Mouse (Mus musculus): ENCODE results near the gene Rbp1. TPM values are rescaled to one million over a fixed set of nuclear protein-coding genes. Genes with fewer than 3 reads are reported as not detected.

The Rbp1 gene
- polyA plus RNA-seq (2016; fragmentation: Nextera tagmentation; extraction: Ambion mirVana) = 28.6 and 29.7 TPM in 2 replicates

DNA sequence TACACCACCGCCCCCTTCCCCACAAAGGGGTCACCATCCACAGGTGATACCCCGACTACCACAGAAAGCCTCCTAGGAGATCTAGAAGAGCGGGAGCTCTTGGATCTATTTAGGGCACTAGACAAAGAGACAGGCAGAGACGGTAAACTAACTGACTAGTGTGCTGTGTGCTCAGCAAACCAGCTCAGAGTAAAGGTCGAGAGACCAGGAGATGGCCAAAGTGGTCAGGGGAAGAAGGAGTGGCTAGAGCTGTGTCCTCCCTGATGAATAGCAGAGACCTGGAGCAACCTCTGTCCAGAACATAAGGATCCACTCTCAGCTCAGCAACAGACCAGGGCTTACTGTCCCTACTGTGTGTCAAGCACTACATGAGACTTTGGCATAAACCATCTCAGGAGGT, at the start of gene Rbp1:
Gene Rbp1, plus strand, starts transcription at position 306 of the 400 bp plus-strand sequence.
- WGBS = 87% methylated on average over 5 of the region's 5 CpGs
- DNase-seq (ENCODE audit: low spot score) = no peak
- no peaks in the 10 kb centered on the region for H3K9me3 ChIP-seq (replicated peaks)
- H3K4me3 ChIP-seq = no peak within 1 kb of the TSS
- H3K4me1 ChIP-seq = peaks cover 41% of the 10 kb centered on the region
- no peak within 1 kb of the TSS for H3K27ac ChIP-seq
- H3K27me3 ChIP-seq (ENCODE audit: low read depth, poor library complexity, severe bottlenecking) = peaks cover 26% of the 10 kb centered on the region
- no peaks in the 10 kb centered on the region for H3K36me3 ChIP-seq

DNA sequence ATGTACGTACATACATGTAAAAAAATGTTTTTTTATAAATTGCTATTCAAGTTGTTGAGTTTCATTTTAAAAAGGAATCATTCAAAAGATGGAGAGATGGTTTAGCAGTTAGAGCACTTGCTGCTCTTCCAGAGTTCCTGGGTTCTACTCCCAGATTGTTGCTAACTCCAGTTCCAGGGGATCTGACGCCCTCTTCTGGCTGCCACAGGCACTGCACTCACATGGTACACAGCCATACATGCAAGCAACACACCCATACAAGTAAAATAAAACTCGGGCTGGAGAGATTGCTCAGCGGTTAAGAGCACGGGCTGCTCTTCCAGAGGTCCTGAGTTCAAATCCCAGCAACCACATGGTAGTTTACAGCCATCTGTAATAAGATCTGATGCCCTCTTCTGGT, 49.4 kb upstream of the Rbp1 start:
- DNase-seq (ENCODE audit: low spot score) = no peak
- 94% methylated on average over 5 of the region's 5 CpGs for WGBS
- Histone ChIP-seq H3K36me3 (no peaks in the 10 kb centered on the region), H3K27me3 (ENCODE audit: low read depth, poor library complexity, severe bottlenecking) (no peaks in the 10 kb centered on the region), H3K4me3 (no peak overlapping the region), H3K9me3 (replicated peaks) (no peaks in the 10 kb centered on the region), H3K4me1 (peaks cover 20% of the 10 kb centered on the region), H3K27ac (no peak overlapping the region)

DNA sequence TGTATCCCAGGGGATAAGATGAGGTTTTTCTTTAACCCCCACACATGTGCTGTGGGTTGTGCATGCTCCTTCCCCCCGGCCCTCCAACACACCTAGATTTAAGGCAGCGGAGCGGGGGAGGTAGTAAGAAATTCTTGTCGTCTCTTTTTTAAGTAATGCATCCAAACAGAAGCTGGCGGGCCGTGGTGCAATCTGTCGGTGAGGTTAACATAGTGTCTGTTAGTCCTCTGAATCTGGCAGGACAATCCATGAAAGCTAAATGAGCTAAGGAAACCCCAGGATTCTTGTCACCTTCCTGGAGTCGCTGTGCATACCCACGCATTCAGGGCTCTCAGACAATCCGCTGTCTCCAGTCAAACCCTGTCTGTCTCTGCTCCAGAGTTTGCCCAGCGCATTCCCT, 47.9 kb upstream of the Rbp1 start:
- H3K4me3 ChIP-seq = no peak overlapping the region
- H3K4me1 ChIP-seq = peaks cover 20% of the 10 kb centered on the region
- no peak for DNase-seq (ENCODE audit: low spot score)
- no peaks in the 10 kb centered on the region for H3K27me3 ChIP-seq (ENCODE audit: low read depth, poor library complexity, severe bottlenecking)
- no peaks in the 10 kb centered on the region for H3K36me3 ChIP-seq
- no peak overlapping the region for H3K27ac ChIP-seq
- WGBS = 74% methylated on average over 11 of the region's 11 CpGs
- no peaks in the 10 kb centered on the region for H3K9me3 ChIP-seq (replicated peaks)

DNA sequence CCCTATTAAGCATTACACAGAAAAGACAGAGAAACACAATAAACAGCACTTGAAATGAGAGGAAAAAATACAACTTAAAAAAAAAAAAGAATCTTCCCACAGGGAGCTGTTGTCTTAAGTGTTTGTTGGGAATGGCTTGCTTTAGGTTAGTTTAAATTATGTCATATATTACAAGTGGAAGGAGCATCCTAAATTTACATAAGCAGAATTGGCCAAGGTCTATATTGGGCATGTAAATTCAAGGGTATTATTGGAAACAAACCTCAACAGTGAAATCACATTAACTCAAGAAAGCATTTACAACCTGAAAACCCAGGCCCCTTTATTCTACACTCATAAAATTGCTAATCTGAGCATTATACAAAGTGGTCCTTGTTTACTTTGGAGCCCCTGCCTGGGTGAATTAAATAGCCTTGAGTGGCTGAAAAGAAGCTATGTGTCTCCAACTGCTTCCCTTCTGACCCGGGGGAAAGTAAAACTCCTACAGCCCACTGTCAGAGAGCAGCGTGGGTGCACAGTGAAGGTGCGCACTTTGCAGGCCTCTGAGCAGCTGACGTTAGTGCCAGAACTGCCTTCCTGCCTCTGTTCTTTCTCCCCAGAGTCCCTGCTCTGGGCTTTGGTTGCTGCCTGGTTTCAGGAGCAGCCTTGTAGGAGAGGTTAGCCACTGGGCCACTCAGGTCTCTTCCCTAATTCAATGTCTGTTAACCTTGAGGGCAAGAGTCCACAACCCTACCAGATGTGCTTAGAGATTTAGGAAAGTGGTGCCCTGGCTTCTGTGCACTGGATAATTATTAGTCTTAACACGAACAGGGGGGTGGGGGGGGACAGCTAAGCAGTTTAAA, 47.2 kb upstream of the Rbp1 start:
- Histone ChIP-seq H3K4me3 (no peak overlapping the region), H3K4me1 (peaks cover 20% of the 10 kb centered on the region), H3K9me3 (replicated peaks) (no peaks in the 10 kb centered on the region), H3K27ac (no peak overlapping the region), H3K36me3 (no peaks in the 10 kb centered on the region), H3K27me3 (ENCODE audit: low read depth, poor library complexity, severe bottlenecking) (no peaks in the 10 kb centered on the region)
- DNase-seq (ENCODE audit: low spot score) = no peak
- 41% methylated on average over 5 of the region's 5 CpGs for WGBS

DNA sequence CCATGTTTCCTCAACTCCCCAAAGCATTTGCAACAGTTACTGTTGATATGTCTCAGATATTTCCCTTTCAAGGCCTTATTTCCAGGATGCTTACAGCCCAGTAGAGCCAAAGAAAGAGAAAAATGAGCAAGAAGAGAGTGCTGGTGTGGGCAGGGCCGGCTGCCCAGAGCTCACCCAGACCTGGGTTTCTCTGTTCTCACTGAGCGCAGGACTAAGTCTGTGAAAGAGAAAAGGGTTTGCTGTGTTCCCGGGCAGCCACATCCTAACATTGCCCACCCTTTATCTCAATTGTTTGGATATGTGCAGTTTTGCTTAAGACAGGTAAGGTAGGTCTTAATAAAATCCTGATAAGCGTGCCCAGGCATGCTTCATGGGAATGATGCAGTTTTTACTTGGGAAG, 43.0 kb upstream of the Rbp1 start:
- Histone ChIP-seq H3K4me3 (no peak overlapping the region), H3K27me3 (ENCODE audit: low read depth, poor library complexity, severe bottlenecking) (no peaks in the 10 kb centered on the region), H3K9me3 (replicated peaks) (no peaks in the 10 kb centered on the region), H3K36me3 (no peaks in the 10 kb centered on the region), H3K27ac (no peak overlapping the region), H3K4me1 (peaks cover 18% of the 10 kb centered on the region)
- WGBS = 76% methylated on average over 4 of the region's 4 CpGs
- DNase-seq (ENCODE audit: low spot score) = no peak

DNA sequence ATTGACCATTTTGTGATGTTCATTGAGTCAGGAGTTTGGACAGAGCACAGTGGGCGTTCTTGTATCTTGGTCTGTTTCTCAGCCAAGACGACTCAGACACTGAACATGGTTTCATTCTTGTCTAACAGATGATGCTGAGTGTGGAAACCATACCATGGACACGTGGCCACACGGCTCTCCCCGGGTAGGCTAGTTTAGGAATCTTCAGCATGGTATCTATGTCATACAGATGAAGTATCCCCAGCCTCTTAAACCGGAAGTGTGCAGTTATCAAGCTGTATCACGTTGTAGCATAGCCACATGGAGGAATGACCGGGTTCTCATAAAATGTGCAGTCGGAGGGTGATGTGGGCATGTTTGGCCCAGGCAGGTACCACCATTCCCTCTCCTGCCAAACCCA, 42.2 kb upstream of the Rbp1 start:
- no peaks in the 10 kb centered on the region for H3K27me3 ChIP-seq (ENCODE audit: low read depth, poor library complexity, severe bottlenecking)
- no peaks in the 10 kb centered on the region for H3K9me3 ChIP-seq (replicated peaks)
- no peak for DNase-seq (ENCODE audit: low spot score)
- no peaks in the 10 kb centered on the region for H3K36me3 ChIP-seq
- H3K27ac ChIP-seq = no peak overlapping the region
- H3K4me1 ChIP-seq = peaks cover 9% of the 10 kb centered on the region
- no peak overlapping the region for H3K4me3 ChIP-seq
- 95% methylated on average over 9 of the region's 9 CpGs for WGBS

DNA sequence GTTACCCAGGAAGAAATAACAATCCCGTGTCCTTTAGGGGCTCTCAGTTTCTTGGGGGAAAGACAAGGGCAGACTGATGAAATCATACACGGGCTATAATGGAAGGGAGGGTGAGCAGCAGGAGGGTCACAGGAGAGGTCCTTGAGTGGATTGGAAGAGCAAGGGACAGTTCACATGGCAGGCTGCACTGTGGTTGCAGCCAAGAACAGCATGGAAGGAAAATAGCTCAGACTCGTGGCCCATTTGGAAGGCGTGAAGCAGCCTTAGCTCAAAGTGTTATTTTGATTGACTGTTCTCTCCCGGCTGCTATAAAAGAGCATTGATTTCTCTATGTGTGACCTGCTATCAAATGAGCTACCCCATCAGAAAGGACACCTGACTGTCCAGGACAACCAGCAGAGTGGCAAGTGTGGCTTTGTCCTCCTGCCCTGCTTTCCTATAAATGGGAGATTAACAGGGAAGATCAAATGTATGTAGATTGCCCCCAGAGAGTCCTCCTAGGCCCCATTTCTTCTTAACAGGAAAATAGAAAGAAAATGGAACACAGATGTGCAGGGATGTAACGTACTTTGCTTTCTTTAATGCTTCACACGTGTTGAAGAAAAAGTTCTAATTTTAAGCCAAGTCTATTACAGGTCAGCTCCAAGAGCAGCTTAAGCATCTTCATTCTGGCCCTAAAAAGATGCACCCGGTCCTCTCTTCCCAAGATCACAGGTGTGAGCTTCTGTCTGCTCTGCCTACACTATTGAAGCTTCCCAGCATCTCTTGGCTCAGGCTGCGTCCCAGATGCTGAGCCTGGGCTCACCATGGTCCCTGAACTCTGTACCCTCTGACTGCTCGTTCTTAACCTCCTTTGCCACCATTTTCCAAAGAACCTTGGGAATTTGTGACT, 34.8 kb upstream of the Rbp1 start:
- Histone ChIP-seq H3K4me3 (no peak overlapping the region), H3K4me1 (peaks cover 12% of the 10 kb centered on the region), H3K9me3 (replicated peaks) (no peaks in the 10 kb centered on the region), H3K27me3 (ENCODE audit: low read depth, poor library complexity, severe bottlenecking) (no peaks in the 10 kb centered on the region), H3K36me3 (no peaks in the 10 kb centered on the region), H3K27ac (no peak overlapping the region)
- no peak for DNase-seq (ENCODE audit: low spot score)
- 64% methylated on average over 10 of the region's 10 CpGs for WGBS

DNA sequence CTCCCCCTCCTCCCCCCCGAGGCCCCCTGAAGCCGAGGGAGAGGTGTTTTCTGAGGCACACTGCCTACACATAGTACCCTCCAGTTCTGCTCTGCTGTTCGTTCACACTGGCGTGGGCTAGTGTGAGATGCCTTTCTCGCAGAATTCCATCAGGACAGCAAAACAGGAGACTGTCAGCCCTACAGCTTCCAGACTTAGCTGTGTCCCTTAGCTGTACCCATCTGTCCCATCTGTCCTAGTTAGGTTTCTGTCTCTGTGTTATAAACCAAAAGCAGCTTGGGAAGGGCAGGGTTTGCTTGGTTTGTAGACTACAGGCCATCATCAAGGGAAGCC, 34.2 kb upstream of the Rbp1 start:
- 84% methylated on average over 5 of the region's 5 CpGs for WGBS
- H3K4me1 ChIP-seq = peaks cover 15% of the 10 kb centered on the region
- no peak overlapping the region for H3K27ac ChIP-seq
- DNase-seq (ENCODE audit: low spot score) = no peak
- H3K27me3 ChIP-seq (ENCODE audit: low read depth, poor library complexity, severe bottlenecking) = no peaks in the 10 kb centered on the region
- no peaks in the 10 kb centered on the region for H3K36me3 ChIP-seq
- H3K4me3 ChIP-seq = no peak overlapping the region
- no peaks in the 10 kb centered on the region for H3K9me3 ChIP-seq (replicated peaks)

DNA sequence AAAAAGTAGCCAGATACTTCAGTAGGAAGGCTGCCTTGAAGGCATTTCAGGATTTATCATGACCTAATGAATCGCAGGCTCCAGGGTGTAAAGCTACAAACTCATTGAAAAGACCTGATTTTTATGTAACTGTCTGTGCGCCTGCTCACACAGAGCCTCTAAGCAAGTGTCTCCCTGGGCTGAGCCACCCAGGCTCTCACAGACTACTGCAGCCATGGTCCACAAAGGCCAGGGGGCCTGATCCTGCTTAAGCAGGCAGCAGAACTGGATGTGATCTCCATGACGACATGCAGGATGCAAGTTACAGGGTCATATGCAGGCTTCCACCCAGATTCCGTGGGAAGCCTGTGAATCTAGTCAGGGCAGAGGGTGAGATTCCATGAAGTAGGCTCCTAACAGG, 29.3 kb upstream of the Rbp1 start:
- Histone ChIP-seq H3K9me3 (replicated peaks) (no peaks in the 10 kb centered on the region), H3K27me3 (ENCODE audit: low read depth, poor library complexity, severe bottlenecking) (no peaks in the 10 kb centered on the region), H3K27ac (no peak overlapping the region), H3K36me3 (no peaks in the 10 kb centered on the region), H3K4me1 (peaks cover 6% of the 10 kb centered on the region), H3K4me3 (no peak overlapping the region)
- WGBS = 76% methylated on average over 4 of the region's 4 CpGs
- DNase-seq (ENCODE audit: low spot score) = no peak

DNA sequence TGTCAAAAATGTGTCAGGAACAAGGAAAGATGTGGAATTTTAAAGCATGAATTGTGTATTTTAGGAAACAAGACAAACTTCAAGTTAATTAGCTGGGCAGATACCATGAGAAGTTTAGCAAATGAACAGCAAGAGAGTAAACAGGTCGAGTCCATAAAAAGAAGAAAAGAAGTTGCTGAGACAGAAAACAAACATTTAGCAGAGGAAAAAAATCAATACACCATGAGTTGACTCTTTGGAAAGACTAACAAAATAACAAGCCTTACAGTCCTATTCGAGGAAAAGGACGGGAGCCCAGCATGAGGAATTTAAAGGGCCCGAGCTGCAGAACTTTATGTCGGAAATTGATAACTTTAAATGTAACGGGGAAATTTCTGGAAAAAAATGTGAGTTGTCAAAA, 25.6 kb upstream of the Rbp1 start:
- H3K4me1 ChIP-seq = peaks cover 4% of the 10 kb centered on the region
- H3K4me3 ChIP-seq = no peak overlapping the region
- H3K27ac ChIP-seq = no peak overlapping the region
- no peaks in the 10 kb centered on the region for H3K27me3 ChIP-seq (ENCODE audit: low read depth, poor library complexity, severe bottlenecking)
- no peaks in the 10 kb centered on the region for H3K9me3 ChIP-seq (replicated peaks)
- DNase-seq (ENCODE audit: low spot score) = no peak
- WGBS = 88% methylated on average over 6 of the region's 6 CpGs
- H3K36me3 ChIP-seq = no peaks in the 10 kb centered on the region

DNA sequence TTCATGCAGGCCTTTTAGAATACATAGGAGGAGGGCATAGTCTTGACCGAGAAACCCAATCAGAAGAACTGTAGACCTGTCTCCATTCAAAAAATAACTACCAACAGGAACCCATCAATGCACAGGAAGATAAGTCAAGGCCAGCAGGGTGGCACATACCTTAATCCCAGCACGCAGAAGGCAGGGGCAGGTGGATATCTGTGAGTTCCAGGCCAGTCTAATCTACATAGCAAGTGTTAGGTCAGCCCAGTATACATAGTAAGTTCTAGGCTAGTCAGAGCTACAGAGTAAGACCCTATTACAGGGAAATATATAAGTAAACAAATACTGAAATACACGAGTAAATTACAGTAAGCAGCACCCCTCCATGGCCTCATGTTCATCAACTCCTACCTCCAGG, 24.9 kb upstream of the Rbp1 start:
- H3K27me3 ChIP-seq (ENCODE audit: low read depth, poor library complexity, severe bottlenecking) = no peaks in the 10 kb centered on the region
- no peak overlapping the region for H3K4me3 ChIP-seq
- H3K9me3 ChIP-seq (replicated peaks) = no peaks in the 10 kb centered on the region
- 89% methylated on average over 3 of the region's 3 CpGs for WGBS
- no peak overlapping the region for H3K27ac ChIP-seq
- no peak for DNase-seq (ENCODE audit: low spot score)
- H3K4me1 ChIP-seq = peaks cover 4% of the 10 kb centered on the region
- H3K36me3 ChIP-seq = no peaks in the 10 kb centered on the region

DNA sequence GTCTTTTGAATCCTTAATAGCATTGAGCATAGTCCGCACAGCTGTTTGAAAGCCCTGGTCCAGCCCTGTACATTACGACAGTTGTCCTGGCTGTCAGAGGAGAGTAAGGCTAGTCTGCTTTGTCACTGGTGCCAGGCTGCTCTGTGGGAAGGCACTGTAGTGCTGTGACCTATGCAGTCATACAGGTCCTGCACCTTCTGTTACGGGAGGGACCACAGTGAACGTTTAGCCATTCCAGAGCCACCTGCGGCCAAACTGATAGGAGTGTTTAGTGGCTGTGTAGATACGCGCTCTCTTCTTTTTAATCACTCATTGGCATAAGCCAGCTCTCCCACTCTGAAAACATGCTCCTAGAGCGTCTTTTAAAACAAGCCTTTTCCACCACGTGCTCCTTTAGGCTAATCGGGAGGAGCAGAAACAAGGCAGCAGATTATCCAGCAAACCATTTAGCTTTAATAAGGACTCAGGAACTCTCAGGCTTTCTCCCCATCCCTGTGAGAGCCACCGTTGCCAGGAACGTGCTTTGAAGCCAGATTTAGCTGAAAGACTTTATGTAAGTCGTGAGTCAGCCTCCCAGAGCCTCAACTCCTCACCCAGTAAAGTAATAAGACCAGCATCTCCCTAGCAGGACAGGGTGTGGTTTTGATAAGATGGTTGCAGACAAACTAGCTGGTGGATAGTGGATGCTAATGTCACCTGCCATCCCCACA, 22.4 kb upstream of the Rbp1 start:
- WGBS = 83% methylated on average over 13 of the region's 13 CpGs
- Histone ChIP-seq H3K4me1 (no peaks in the 10 kb centered on the region), H3K9me3 (replicated peaks) (no peaks in the 10 kb centered on the region), H3K27ac (no peak overlapping the region), H3K4me3 (no peak overlapping the region), H3K36me3 (no peaks in the 10 kb centered on the region), H3K27me3 (ENCODE audit: low read depth, poor library complexity, severe bottlenecking) (no peaks in the 10 kb centered on the region)
- DNase-seq (ENCODE audit: low spot score) = no peak

DNA sequence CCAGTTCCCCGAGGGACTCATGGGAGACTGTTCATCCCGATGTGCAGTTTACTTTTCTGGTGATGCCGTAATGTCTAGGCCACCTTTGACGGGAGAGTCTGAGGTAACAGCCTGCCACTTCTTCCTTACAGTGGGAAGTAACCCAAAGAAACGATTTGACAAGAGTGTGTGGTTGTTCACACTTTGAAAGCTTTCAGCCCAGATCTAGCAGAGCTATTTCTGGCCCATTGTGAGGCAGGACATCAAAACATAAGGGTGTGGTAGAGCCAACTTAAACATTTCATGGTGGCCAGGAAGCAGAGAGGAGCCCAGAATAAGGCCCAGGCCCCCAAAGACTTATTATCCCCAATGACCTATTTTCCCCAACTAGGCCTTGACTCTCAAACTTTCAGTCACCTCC, 21.1 kb upstream of the Rbp1 start:
- no peak overlapping the region for H3K4me3 ChIP-seq
- H3K36me3 ChIP-seq = no peaks in the 10 kb centered on the region
- H3K27me3 ChIP-seq (ENCODE audit: low read depth, poor library complexity, severe bottlenecking) = no peaks in the 10 kb centered on the region
- 78% methylated on average over 5 of the region's 5 CpGs for WGBS
- no peaks in the 10 kb centered on the region for H3K9me3 ChIP-seq (replicated peaks)
- no peak for DNase-seq (ENCODE audit: low spot score)
- no peaks in the 10 kb centered on the region for H3K4me1 ChIP-seq
- H3K27ac ChIP-seq = no peak overlapping the region
